Mouse (Mus musculus) liver, embryonic 11.5 days (tissue): Measurements from ENCODE around the gene Cnr2. TPM values are rescaled to one million over a fixed set of nuclear protein-coding genes. Genes with fewer than 3 reads are reported as not detected.

Source experiments
- ATAC-seq: fragments of 200-750 bp; cut with Nextera tagmentation; replicated peaks from 2 replicates; pipeline ENCODE4 v1.8.0; 2017; ENCODE audit warnings: moderate number of reproducible peaks, mild to moderate bottlenecking, moderate TSS enrichment, moderate library complexity; ENCODE audit not compliant: low FRiP score
- DNase-seq: peaks from one replicate; pipeline ENCODE4 v3.0.0-alpha.2; 2017; ENCODE audit warnings: low spot score
- H3K27ac ChIP-seq: fragments of 300-500 bp; sonication (generic); 2 replicates; pipeline ENCODE4 v1.5.1; 2014; ENCODE audit warnings: mild to moderate bottlenecking, low read depth, low read length, control low read depth
- H3K27me3 ChIP-seq: fragments of 300-500 bp; sonication (generic); replicated peaks from 2 replicates; pipeline ENCODE4 v1.6.1; 2014; ENCODE audit warnings: low read length, mixed read lengths; ENCODE audit not compliant: control insufficient read depth, insufficient read depth
- H3K36me3 ChIP-seq: fragments of 300-500 bp; sonication (generic); 2 replicates; pipeline ENCODE4 v1.6.1; 2014; ENCODE audit warnings: mild to moderate bottlenecking, low read length, moderate library complexity, mixed read lengths; ENCODE audit not compliant: control insufficient read depth, insufficient read depth
- H3K4me1 ChIP-seq: fragments of 300-500 bp; sonication (generic); replicated peaks from 2 replicates; pipeline ENCODE4 v1.6.1; 2014; ENCODE audit warnings: low read length, mixed read lengths; ENCODE audit not compliant: control insufficient read depth, insufficient read depth
- H3K4me2 ChIP-seq: fragments of 300-500 bp; sonication (generic); 2 replicates; pipeline ENCODE4 v1.6.1; 2014; ENCODE audit warnings: mild to moderate bottlenecking, control low read depth, moderate library complexity
- H3K4me3 ChIP-seq: fragments of 300-500 bp; sonication (generic); 2 replicates; pipeline ENCODE4 v1.5.1; 2014; ENCODE audit warnings: low read depth, low read length, control low read depth
- H3K9ac ChIP-seq: fragments of 300-500 bp; sonication (generic); 2 replicates; pipeline ENCODE4 v1.6.1; 2014; ENCODE audit warnings: low read depth, low read length, control low read depth
- H3K9me3 ChIP-seq: fragments of 300-500 bp; sonication (generic); 2 replicates; pipeline ENCODE4 v1.6.1; 2016; ENCODE audit warnings: low read length, inconsistent platforms, mixed read lengths; ENCODE audit not compliant: control insufficient read depth
- WGBS: fragments of 180-500 bp; shearing (Covaris S2); extraction: QIAGEN DNeasy Blood & Tissue Kit; methylation state at CpG from one replicate; pipeline ENCODE4 v1.1.7; 2014; 5-methylcytosine and 5-hydroxymethylcytosine counted together
- polyA plus RNA-seq: library from polyadenylated mRNA; unstranded; fragments of >200 nt; fragmentation: Nextera tagmentation; extraction: Ambion mirVana; gene quantifications from 2 replicates; pipeline ENCODE4 v1.2.1, GENCODE M21; 2014

Gene Cnr2
- polyA plus RNA-seq, 1 experiment from 2014 or later: 6.3 TPM

- no peaks in the 10 kb centered on the region for H3K27me3 ChIP-seq
- H3K9me3 ChIP-seq: no peaks in the 10 kb centered on the region
- no peak overlapping the region for H3K9ac ChIP-seq
- H3K27ac ChIP-seq: no peak overlapping the region
- 76% methylated on average over 3 of the region's 3 CpGs for WGBS
- no peak overlapping the region for H3K4me3 ChIP-seq
- peaks cover 9% of the 10 kb centered on the region for H3K4me1 ChIP-seq
- ATAC-seq: no peak
- no peak overlapping the region for H3K4me2 ChIP-seq
- DNase-seq: no peak
- H3K36me3 ChIP-seq: peaks cover 21% of the 10 kb centered on the region
Measured at GRCm38 (mm10) chr4:135953179-135953578, 58.0 kb downstream of the Cnr2 start.

GRCm38 (mm10) chr4:135954241-135954640 lies 59.0 kb downstream of the Cnr2 start:
- DNase-seq (peak; percentile 66), ATAC-seq (0 out of 2 replicates have a peak, but pooled peaks have one; percentile 50)
- no peak overlapping the region for H3K27ac ChIP-seq
- peaks cover 23% of the 10 kb centered on the region for H3K36me3 ChIP-seq
- H3K27me3 ChIP-seq: no peaks in the 10 kb centered on the region
- H3K9ac ChIP-seq: no peak overlapping the region
- no peaks in the 10 kb centered on the region for H3K9me3 ChIP-seq
- H3K4me1 ChIP-seq: peaks cover 3% of the 10 kb centered on the region; the same call in 1 of the 2 replicates
- H3K4me3 ChIP-seq: no peak overlapping the region
- H3K4me2 ChIP-seq: no peak overlapping the region
- 15% methylated on average over 2 of the region's 2 CpGs for WGBS

DNA sequence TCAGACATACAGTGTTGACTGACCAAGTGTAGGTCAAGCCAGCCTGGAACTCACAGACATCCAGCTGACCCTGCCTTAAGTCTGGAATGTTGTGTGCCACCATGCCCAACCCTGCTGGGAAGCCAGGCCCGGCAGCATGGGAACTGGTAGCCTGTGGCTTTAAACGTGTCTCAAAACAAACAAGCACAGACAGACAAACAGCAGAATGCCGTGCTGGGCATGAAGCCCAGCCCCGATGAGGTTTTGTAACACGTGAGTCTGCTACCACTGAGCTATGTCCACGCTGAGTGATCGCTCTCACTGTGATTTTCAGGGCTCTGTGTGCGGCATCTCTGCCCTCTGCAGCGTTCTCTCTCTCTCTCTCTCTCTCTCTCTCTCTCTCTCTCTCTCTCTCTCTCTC lies 60.7 kb downstream of the Cnr2 start:
- Histone ChIP-seq H3K27me3 (no peaks in the 10 kb centered on the region), H3K4me2 (no peak overlapping the region), H3K27ac (no peak overlapping the region), H3K4me3 (no peak overlapping the region), H3K9me3 (no peaks in the 10 kb centered on the region), H3K36me3 (peaks cover 27% of the 10 kb centered on the region), H3K9ac (no peak overlapping the region), H3K4me1 (no peaks in the 10 kb centered on the region)
- ATAC-seq: no peak
- DNase-seq: no peak
- WGBS: 93% methylated on average over 9 of the region's 9 CpGs

- Histone ChIP-seq H3K4me2 (peak overlapping the region; percentile 30; the same call in 1 of the 2 replicates), H3K9me3 (no peaks in the 10 kb centered on the region), H3K9ac (no peak overlapping the region), H3K36me3 (peaks cover 16% of the 10 kb centered on the region; the same call in 1 of the 2 replicates), H3K4me1 (peaks cover 7% of the 10 kb centered on the region; the same call in 1 of the 2 replicates), H3K27ac (peak overlapping the region; percentile 32; the same call in 1 of the 2 replicates), H3K27me3 (no peaks in the 10 kb centered on the region), H3K4me3 (0 out of 2 replicates have a peak overlapping the region, but pooled peaks have one; percentile 6)
- DNase-seq (no peak), ATAC-seq (no peak)
- WGBS: 68% methylated on average over 8 of the region's 8 CpGs
Measured at GRCm38 (mm10) chr4:135958354-135958753, 63.2 kb downstream of the Cnr2 start.

GRCm38 (mm10) chr4:135960717-135961116 lies 65.5 kb downstream of the Cnr2 start:
- WGBS: 31% methylated on average over 5 of the region's 5 CpGs
- 0 out of 2 replicates have a peak, but pooled peaks have one; percentile 32 for ATAC-seq
- Histone ChIP-seq H3K9me3 (no peaks in the 10 kb centered on the region), H3K4me2 (no peak overlapping the region), H3K4me1 (peaks cover 17% of the 10 kb centered on the region), H3K27ac (no peak overlapping the region), H3K9ac (peak overlapping the region; percentile 34; the same call in 1 of the 2 replicates), H3K27me3 (no peaks in the 10 kb centered on the region), H3K4me3 (no peak overlapping the region), H3K36me3 (peaks cover 15% of the 10 kb centered on the region; the same call in 1 of the 2 replicates)
- peak; percentile 77 for DNase-seq

- Histone ChIP-seq H3K9me3 (no peaks in the 10 kb centered on the region), H3K9ac (no peak overlapping the region), H3K27me3 (no peaks in the 10 kb centered on the region), H3K4me1 (peaks cover 17% of the 10 kb centered on the region), H3K27ac (no peak overlapping the region), H3K36me3 (peaks cover 10% of the 10 kb centered on the region; the same call in 1 of the 2 replicates), H3K4me3 (no peak overlapping the region), H3K4me2 (no peak overlapping the region)
- DNase-seq (no peak), ATAC-seq (no peak)
- WGBS: 83% methylated on average over 5 of the region's 5 CpGs
Measured at GRCm38 (mm10) chr4:135961709-135962108, 66.5 kb downstream of the Cnr2 start.

DNA sequence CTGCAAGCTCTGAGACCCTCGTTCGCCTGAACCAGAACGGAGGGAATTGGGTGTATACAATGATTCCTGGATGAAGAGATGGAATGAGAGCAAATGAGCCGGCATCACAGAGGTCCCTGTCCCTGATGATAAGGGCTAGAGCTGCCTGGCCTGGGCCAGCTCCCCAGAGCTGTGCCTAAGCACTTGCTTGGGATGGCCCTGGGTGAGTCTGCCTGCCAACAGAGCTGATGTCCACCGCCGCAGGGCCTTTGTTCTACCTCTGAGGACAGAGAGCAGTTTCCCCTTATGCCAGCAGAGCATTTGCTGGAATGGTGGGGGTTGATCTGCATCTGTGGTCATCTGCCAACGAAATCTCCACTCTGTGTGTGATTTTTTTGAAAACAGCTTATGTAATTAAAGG lies 67.0 kb downstream of the Cnr2 start:
- Histone ChIP-seq H3K27me3 (no peaks in the 10 kb centered on the region), H3K9ac (no peak overlapping the region), H3K4me2 (no peak overlapping the region; the same call in 1 of the 2 replicates), H3K36me3 (peaks cover 10% of the 10 kb centered on the region; the same call in 1 of the 2 replicates), H3K9me3 (no peaks in the 10 kb centered on the region), H3K4me1 (peaks cover 17% of the 10 kb centered on the region), H3K4me3 (no peak overlapping the region), H3K27ac (no peak overlapping the region; the same call in 1 of the 2 replicates)
- no peak for DNase-seq
- WGBS: 85% methylated on average over 7 of the region's 7 CpGs
- no peak for ATAC-seq

DNA sequence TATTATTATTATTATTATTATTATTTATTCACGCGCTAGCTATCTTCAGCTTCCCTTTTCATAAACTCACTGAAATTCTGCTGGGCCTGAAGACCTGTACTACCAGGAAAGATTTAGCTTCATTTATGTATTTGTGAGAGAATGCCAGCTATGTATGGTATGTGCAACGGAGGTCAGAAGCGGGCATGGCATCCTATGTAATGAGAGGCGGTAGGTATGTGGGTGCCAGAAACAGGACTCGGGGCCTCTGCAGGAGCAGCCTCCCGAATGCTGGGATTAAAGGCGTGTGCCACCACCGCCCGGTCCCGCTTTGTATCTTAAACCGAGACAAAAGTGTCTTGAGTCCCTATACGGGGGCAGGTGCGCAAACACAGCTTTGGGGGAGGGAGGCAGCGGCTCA lies 67.8 kb downstream of the Cnr2 start:
- no peaks in the 10 kb centered on the region for H3K9me3 ChIP-seq
- H3K27ac ChIP-seq: peak overlapping the region; percentile 78
- H3K4me1 ChIP-seq: peaks cover 17% of the 10 kb centered on the region
- peak overlapping the region; percentile 99 for H3K4me2 ChIP-seq
- DNase-seq: no peak
- peak overlapping the region; percentile 77 for H3K9ac ChIP-seq
- H3K4me3 ChIP-seq: peak overlapping the region; percentile 84
- no peaks in the 10 kb centered on the region for H3K27me3 ChIP-seq
- peaks cover 16% of the 10 kb centered on the region; the same call in 1 of the 2 replicates for H3K36me3 ChIP-seq
- WGBS: 7% methylated on average over 15 of the region's 15 CpGs
- peak; percentile 13; the same call in 1 of the 2 replicates for ATAC-seq
